Mouse (Mus musculus) left cerebral cortex, postnatal 14 days (tissue): ENCODE data around the gene Tmem236. TPM values are rescaled to one million over a fixed set of nuclear protein-coding genes. Genes with fewer than 3 reads are reported as not detected.

Source experiments
- DNase-seq, 2 experiments: peaks; one replicate each; pipeline ENCODE4 v3.0.0; 2021 to 2022; ENCODE audit warnings: low spot score in 2 of 2, mixed read lengths in 1 of 2
- intact Hi-C: fragments of 180-260 bp; cut with DNase I; formaldehyde crosslinking; loops from one replicate; pipeline ENCODE4 v1.15.1; 2025
- long read RNA-seq, 2 experiments: library from polyadenylated mRNA; stranded (forward); transcript quantifications; one replicate each; pipeline ENCODE4 v2.0.0; 2021
- total RNA-seq, 2 experiments: library from RNA; stranded (reverse); gene quantifications; 2 replicates each; pipeline ENCODE4 v1.2.3; 2021

Tmem236 gene
- not detected for total RNA-seq
- long read RNA-seq, experiment 1: 0 reads
- long read RNA-seq, experiment 2: 0 reads

GRCm38 (mm10) chr2:14174334-14174733 is at the start of gene Tmem236:
TSS of gene Tmem236 (plus strand) at chr2:14174523.
- DNase-seq: no peak
- intact Hi-C loops: no loop called here

DNA sequence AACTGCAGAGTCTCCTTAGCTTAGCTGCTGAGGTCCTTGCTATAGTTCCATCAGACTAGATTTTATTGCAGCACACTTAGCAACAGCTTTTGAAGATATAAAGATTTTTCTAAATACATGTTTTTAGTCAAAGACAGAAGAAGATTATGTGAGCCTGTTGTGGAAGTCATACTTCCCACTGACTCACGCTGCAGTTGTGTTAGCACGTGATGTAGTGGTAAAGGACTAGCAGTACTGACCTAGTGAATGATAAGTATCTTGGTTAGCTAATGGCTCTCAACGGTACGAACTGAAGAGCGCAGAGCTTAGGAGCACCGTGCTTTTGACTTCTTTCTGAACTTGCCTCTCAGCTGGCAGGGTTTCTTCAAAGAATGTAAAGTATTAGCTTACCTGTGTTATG is 47.9 kb upstream of the Tmem236 start:
- DNase-seq: no peak
- intact Hi-C loops: no loop called here

DNA sequence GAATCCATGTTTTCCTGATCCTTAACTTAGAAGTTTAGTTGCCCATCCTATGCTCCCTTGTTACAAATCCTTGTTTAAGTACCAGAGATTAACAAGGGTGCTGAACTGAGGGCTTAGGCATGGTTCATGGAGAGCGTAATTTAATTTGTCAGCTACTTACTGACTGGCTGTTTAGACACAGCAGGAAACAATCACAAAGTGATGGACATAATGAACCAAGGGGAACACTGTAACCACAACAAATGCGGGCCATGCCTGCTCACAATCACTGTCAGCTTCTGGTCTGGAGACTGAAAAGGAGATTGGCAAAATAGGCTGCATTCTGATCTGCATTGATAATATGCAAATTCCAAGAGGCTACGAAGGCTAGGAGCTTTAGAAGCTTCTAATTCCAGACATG is 46.7 kb upstream of the Tmem236 start:
- no peak for DNase-seq
- intact Hi-C loops: no loop called here

DNA sequence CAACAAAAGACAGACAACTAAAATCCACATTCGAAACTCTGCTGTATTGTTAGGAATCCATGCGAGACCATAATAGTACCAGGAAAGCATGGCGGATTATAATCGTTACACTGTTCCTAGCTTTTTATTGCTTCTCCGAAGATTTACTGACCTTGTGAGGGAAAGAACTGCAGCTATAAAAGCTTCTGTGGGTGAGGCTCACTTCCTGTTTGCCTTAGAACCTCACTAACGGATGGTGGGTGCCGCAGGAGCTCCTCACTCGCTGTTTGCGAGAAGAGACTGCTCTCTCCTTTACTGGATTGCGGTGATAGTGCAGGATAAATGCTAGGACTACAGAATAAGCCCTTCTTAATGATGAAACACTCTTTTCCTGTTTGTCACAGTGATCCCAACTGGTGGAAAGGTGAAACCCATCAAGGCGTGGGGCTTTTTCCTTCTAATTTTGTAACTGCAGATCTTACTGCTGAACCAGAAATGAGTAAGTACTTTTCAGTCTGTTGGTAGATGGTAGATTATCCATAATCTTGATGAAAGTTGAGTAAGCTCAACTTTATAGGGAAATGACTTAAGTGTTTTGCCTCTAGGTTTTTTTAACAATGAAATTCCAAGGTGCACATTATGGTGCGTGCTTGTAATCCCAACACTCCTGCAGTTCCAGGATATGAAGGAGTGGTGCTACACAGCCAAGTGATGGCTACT is 43.5 kb upstream of the Tmem236 start:
- intact Hi-C loops: no loop called here
- DNase-seq: no peak

DNA sequence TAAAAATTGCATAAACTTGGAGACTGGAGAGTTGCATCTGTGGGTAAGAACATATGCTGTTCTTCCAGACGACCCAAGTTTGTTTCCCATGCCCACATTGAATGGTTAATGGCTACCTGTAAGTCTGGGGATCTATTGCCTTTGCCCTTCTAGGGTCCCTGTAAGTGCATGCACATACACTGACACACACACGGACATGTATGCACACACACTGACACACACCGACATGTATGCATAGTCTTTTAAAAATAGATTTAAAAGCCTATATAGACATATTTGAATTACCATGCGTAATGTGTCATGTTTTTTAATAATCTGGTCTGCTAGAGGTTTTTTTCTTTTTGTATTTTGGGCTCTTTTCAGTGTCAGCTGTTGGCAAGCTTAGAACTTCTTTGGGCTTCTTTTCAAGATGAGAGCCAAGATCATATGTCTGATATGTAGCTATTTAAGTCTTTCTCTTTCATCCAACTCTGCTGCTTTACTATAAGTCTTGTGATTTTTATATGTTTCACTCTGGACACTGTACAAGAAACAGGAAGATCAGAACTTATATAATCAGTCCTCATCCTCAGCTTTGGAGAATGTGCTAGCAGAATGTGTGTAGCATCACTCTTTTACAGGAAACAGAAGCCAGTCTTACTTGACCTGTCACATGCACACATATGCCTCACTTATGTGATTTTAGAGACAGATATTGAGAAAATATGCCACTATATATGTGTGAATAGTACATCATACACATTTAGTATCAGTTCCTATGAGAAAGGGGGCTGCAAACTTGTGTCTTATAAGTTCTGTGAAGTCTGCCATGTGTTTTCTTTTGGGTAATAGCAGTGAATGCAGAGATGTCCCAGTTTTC is 41.6 kb upstream of the Tmem236 start:
- DNase-seq: peak in 1 of 2 experiments; percentile 26
- intact Hi-C loops: no loop called here

GRCm38 (mm10) chr2:14136906-14137305 is 37.4 kb upstream of the Tmem236 start:
- DNase-seq: no peak
- intact Hi-C loops: no loop called here

DNA sequence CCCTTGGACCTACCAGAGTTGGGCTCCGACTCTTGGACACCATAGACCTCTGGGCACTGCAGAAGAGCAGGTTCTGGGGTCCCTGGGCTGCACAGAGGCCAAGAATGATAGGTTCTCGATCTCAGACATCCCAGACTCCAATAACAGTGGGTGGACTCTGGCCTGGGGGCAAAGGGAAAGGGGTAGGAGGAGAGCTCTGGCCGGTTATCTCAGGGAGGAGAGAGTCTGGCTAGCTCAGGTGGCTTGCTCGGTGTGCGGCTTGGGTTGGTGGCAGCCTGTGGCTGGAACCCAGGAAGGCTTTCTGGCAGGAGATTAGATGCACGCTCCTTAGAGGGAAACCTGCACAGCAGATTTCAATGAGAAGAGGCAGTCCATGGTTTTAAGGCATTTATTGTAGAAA is 34.7 kb upstream of the Tmem236 start:
- intact Hi-C loops: no loop called here
- no peak for DNase-seq

GRCm38 (mm10) chr2:14140044-14140443 is 34.3 kb upstream of the Tmem236 start:
- DNase-seq: no peak

GRCm38 (mm10) chr2:14145311-14145710 is 29.0 kb upstream of the Tmem236 start:
- no peak for DNase-seq
- intact Hi-C loops: loop anchor here (10.0 kb wide), 1 partner anchor 871 kb away; the partner anchor contains the start of gene Rsu1

More at GRCm38 (mm10) chr2:14140044-14140443, 34.3 kb upstream of the Tmem236 start:
- intact Hi-C loops: loop anchor here (10.0 kb wide), 1 partner anchor 865 kb away; the partner anchor contains the start of gene Rsu1

- intact Hi-C loops: loop anchor here (10.0 kb wide), 1 partner anchor 872 kb away; the partner anchor contains the start of gene Rsu1
- peak in 1 of 2 experiments; percentile 22 for DNase-seq
Observed at GRCm38 (mm10) chr2:14146913-14147312, 27.4 kb upstream of the Tmem236 start.

- peak in 1 of 2 experiments; percentile 20 for DNase-seq
Observed at GRCm38 (mm10) chr2:14150829-14151228, 23.5 kb upstream of the Tmem236 start.

GRCm38 (mm10) chr2:14151854-14152253 is 22.5 kb upstream of the Tmem236 start:
- intact Hi-C loops: loop anchor here (5.0 kb wide), 1 partner anchor 105 kb away; no protein-coding TSS in a partner anchor
- DNase-seq: no peak

More at GRCm38 (mm10) chr2:14150829-14151228, 23.5 kb upstream of the Tmem236 start:
- intact Hi-C loops: loop anchor here (5.0 kb wide), 1 partner anchor 104 kb away; no protein-coding TSS in a partner anchor

DNA sequence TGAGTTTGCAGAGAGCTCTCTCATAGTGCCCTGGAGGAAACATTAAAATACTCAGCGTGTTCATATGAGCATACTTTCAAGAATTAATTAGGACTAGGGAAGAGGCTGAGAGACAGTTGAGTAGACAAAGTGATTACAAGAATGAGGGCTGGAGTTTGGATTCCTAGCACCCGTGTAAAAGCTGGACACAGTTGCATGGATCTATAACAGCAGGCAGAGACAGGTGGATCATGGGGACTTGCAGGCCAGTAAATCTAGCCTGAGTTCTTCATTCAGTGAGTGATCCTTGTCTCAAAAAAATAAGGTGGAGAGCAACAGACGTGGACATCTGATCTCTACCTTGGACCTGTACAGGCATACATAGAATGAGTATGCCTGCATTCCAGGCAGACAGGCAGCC is 15.3 kb upstream of the Tmem236 start:
- DNase-seq: no peak
- intact Hi-C loops: loop anchor here (5.0 kb wide), 2 partner anchors 133 to 543 kb away; no protein-coding TSS in a partner anchor

DNA sequence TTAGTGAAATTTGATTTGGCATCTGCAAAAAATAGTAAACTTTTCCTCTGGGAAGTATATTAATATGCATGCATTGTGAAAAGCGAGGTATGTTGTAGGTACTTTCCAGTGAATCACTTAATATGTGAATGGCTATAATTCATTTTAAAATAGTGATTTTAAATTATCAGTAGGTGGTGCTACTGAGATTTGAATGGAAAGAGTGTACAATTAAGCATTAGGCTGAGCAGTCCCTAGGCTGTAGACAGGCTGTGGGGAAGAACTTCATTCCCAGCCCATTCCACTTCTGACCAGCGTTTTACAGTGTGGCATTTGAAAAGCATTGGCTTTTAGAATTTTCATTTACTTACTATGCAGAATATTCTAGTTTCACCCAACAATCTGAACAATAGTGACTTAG is 14.6 kb upstream of the Tmem236 start:
- DNase-seq: no peak
- intact Hi-C loops: loop anchor here (5.0 kb wide), 2 partner anchors 133 to 543 kb away; no protein-coding TSS in a partner anchor

DNA sequence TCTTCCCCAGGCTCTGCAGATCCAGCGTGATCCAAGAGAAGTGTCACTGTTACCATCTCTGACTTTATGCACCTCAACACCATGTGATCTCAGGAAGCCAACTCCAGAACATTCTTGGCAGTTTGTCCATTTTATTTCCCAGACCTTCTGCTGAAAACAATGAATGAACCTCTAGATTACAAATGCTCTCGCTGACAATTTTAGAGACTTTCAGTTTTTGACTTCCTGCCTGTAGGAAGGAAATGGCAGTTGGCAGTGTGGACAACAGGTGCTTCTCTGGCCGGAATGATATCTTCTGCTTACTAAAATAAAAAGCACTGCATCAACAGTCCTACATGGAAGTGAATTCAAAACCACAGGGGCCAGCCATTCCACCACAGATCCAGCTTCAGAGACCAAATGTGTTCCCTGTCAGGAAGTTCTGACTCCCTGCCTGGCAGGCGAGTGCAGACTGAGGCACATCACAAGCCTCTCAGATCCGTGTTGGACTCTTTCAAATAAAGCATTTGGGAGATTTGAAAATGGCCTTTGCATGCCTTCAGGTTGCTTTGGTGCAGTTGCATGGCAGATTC is 9.8 kb upstream of the Tmem236 start:
- intact Hi-C loops: no loop called here
- no peak for DNase-seq

DNA sequence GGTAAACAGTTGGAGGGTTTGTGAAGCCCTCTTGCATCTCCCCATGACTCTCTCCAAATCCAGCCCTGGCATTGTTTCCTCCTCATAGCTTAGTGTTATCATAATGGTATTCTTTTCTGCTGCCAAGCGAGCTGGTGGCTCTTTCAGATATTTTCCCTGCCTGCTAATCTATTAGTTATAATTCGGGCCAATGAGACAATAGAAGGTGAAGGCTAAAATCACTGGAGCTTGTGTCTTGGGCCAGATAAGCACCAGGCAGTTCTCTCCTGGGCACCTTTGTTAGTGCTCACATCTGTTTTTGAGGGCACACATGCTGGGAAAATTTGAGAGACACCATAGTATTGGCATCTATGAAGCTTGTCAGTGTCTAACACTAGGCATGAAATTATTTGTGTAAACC is 9.3 kb upstream of the Tmem236 start:
- intact Hi-C loops: no loop called here
- DNase-seq: no peak

DNA sequence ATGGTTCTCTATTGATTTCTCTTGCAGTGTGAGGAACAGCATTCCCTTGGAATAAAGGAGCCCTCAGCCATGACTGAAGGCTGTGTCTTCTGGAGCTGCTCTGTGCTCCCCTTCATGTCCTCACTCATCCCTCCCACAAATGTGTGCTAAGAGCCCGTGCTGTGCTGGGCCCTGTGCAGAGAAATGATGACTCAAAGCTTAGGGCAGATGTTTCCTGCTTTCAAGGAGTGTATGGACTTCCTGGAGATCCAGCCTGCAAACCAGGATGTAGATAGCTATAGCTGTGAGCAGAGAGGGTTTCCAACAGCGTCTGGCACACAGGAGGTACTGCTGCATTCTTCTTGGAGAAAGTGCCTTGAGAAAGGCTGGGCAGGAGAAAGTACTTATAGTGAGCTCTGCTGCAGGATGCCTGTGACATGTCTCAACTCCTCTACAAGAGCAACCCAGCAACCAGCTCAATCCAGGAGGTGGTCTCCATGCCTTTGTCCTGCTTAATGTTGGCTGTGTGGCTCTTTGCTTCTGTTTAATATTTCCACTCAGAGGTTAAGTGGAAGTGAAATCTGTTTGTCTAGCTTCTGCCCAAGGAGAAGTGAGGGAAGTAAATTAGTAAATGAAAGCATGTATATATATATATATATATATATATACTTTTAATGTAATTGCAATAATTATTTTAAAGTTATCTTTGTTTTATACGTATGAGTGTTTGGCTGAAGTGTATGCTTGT is 8.5 kb upstream of the Tmem236 start:
- no peak for DNase-seq
- intact Hi-C loops: no loop called here

DNA sequence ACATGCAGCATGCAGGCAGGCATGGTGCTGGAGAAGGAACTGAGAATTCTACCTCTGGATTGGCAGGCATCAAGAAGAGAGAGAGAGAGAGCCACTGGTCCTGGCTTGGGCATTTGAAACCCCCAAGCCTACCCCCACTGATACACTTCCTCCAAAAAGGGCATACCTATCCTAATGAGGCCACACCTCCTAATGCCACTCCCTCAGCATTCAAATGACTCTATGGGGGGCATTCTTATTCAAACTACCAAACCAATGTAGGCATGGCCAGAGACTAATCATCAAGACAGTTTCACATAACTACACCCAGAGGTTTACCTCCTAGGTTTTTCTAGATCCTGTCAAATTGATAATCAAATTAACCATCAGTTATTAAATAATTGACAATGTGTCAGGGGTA is 6.6 kb upstream of the Tmem236 start:
- DNase-seq: no peak
- intact Hi-C loops: no loop called here
